Mouse (Mus musculus) CD8-positive naive resting alpha-beta T cell, adult 2 months (primary cell): ENCODE data around the gene Elob.

Experiments used
- DNase-seq, 2 experiments: peaks; one replicate each; pipeline ENCODE4 v3.0.0; 2022; ENCODE audit warnings: low read depth in 2 of 2, low spot score in 2 of 2

The Elob gene

DNA sequence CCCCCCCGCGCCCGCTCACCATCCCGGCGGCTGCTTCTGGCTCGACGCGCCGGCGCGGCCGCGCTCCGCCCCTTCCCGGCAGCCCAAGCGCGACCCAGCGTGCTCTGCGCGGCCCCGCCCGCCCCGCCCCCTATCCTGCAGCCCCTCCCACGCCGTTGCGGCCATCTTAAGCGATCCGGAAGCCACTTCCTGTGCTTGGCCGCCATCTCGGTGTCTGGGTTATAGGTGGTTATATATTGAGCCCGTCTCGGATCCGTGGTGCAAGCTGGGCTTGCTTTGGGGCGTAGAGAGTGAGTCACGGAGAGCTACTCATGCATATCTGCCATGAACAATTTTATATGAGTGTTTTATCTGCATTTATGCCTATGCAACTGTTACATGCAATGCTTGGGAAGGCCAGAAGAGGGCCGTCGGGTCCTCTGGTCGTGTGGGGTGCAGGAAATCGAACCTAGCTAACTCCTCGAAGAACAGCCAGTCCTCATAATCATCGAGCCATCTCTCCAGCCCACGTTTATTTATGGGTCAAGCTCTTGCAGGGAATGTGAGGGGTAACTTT, at the start of gene Elob:
TSS of gene Elob (minus strand) at position 73 of the 556 bp plus-strand sequence.
- DNase-seq: peak; percentile 78 to 81

DNA sequence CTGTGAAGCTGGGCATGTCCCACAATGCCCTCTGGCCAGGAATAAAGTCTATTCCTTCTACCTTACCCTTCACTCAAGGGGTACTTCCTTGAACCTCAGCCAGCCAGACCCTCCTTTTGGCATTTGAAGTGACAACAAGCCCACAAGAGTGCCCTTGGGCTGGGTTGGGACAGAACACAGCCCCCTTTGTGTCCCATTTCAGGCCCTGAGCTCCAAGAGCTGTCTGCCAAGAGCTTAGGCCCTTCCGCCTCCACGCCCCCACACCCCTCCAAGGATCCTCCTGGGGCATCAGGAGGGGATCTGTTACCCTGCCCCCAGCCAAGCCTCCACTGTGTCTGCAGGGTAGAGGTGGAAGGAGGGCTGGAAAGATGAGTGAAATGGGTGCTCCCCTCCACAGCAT, 48.2 kb upstream of the Elob start:
- DNase-seq: no peak

DNA sequence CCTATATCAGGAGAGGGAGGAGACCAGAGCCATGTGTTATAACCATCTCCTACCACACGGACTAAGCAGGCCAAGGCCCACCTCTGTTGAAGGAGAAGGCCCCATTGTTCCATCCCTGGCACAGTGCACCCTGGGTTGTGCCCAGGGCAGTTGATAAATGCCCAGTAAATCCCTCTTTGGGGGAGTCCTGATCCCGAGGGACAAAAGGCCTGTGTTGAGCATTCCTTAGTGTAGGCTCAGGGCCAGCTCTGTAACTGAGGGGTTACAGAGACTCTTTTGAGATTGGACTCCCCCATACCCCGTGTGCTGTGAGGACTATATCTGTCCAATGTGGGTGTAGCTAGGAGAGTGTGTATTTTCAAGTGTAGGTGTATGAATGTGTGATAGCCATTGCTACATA, 47.8 kb upstream of the Elob start:
- no peak for DNase-seq

DNA sequence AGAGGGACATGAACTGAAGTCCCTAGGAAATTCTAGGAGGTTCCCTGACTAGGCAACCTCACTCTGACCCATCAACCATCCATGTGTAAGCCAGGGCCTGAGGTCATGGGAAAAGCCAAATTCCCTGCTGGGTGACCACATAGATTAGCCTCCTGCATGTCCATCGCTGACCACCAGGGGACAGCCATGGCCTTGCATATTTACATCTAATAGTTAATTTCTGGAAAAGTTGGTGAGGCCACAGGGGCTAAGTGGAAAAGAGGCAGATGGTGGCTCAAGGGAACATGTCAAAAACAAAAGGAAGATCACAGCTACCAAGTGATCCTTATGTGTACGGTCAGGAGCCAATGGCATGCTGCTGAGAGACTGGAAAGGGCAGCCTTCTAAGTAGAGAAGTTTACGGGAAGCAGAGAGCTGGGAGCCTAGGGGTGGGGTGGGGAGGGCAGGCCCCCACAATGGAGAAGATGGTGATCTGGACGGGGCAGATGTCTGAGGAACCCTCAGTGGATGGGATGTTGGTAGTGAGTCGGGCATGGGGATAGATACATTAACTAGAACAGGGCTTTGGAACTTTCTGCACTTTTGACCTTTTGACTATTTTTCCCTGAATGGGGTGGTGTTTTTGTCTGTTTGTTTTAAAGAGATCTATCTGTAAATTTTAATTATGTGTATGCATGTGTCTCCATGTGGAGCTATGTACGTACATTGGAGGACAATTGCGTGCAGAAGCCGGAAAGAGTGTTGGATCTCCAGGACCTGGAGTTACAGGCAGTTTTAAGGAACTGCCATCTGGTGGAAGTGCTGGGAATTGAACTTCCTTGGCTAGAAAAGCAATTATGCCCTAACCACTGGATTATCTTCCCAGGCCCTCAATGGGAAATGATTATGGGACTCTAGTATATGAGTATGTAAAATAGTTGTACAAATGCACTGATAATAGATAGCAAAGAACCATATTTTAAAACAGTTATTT, 45.2 kb upstream of the Elob start:
- no peak for DNase-seq

DNA sequence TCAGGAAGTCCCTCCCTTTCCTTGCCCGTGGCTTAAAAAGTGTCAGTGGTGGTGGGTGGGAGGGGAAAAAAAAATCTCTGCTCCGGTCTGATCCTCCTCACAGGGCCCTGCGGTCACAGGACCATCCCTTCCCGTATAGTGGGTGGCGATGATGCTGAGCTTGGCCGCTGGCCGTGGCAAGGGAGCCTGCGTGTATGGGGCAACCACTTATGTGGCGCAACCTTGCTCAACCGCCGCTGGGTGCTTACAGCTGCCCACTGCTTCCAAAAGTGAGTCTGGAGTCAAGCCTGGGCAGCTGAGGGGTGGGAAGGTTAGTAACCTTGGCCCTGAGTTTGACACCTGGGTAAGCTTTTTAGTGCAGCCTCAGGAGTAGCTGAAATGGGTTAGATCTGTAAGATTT, 39.6 kb upstream of the Elob start:
- DNase-seq: no peak

DNA sequence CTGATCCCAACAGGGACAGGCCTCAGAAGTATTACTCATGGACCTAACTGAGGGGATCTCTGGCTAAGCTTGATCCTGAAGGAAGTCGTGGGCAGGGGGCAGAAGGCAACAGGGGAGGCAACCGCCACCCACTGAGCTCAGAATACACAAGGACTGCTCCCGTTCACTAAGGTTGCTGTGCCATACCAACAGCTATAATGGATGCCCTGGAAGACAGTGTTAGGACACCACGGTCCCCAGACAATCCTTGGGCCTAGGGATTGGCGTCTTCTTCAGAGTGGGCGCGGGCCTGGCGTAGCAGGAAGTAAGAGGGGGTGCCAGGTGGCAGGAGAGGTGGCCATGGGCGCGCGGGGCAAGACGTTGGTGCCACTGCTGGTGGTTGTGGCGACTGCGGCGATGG, 38.8 kb upstream of the Elob start, which contains the start of gene Prss21:
TSS of gene Prss21 (plus strand) at position 301 of the 400 bp plus-strand sequence.
- DNase-seq: no peak

DNA sequence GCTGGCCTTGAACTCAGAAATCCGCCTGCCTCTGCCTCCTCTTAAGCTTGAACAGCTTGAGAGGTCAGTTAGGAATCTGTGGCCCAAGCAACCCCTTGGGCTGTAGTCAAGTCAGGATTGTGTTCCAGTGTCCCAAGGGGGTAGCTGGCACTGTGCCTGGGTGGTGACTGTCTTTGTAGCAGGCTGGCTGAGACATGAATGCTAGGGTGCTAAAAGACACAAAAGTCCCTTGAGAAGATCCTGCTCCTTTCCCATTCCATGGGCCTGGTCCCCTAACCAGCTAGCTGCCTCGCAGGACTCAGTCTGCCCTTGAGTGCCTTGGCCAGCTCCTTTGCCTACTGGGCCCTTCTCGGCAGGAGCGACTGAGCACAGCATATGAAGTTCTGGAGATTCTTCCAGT, 34.0 kb upstream of the Elob start:
- DNase-seq: no peak

DNA sequence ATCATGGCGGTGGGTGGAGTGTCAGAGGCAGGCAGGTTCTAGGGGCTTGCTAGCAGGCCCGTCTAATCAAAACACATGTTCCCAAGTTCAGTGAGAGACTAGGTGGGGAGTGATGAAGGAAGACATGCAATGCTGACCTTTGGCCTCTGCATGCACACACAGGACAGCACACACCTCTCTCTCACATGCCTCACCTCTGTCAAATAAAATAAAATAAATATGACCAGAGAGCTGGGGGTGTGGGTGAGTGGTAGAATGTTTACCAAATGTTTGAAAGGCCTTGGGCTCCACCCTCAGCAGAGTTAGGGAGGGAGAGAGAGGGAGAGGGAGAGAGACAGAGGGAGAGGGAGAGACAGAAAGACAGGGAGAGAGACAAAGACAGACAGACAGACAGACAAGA, 29.0 kb upstream of the Elob start:
- DNase-seq: no peak

DNA sequence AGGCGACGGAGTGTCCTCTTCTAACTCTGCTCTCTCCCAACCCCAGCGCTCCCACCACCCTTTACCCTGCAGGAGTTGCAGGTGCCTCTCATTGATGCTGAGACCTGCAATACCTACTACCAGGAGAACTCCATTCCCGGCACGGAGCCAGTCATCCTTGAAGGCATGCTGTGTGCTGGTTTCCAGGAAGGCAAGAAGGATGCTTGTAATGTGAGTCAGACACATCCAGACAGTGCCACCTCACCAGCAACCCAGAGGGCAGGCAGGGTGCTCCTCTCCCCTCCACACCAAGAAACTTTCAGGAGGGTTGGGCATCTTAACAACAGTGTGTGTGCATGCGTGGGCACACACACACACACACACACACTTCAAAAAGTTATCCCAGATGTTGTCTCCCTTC, 28.3 kb upstream of the Elob start:
- DNase-seq: no peak

DNA sequence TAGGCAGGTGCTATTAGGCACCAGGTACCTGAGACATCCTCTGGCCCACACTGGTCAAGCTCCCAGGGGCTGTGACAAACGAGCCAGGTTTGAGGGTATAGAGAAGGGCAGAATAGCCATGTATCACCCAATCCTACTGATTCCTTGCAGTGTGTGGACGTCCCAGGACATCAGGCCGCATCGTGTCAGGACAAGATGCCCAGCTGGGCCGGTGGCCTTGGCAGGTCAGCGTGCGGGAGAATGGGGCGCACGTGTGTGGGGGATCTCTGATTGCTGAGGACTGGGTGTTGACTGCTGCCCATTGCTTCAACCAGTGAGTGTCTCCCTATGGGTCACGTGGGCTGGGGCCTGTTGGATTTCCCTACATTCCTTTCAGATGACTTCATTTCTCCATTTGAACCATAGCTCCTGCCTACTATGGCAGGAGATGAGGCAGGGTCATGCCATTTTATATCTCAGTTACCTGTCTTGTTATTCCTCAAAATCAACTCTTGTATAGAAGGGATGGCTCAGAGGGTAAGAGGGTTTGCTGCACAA, 25.4 kb upstream of the Elob start:
- no peak for DNase-seq

DNA sequence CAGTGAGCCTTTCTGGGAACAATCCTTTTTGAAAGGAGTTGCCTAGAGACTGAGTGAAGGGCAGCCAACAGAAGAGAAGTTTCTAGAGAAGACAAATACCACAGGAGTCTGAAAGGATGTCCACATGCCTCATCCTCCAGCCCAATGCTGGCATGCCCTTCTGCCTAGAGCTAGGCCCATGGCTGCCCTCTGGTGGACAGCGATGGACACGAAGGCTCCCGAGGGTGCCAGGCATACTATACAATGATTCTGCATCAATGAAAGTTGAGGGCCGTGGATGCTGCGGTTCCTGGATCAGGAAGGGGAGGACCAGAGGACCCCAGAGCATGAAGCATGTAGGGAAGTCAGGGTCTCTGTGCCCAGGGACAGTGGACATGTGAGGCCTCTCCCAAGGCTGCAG, 24.4 kb upstream of the Elob start:
- no peak for DNase-seq

DNA sequence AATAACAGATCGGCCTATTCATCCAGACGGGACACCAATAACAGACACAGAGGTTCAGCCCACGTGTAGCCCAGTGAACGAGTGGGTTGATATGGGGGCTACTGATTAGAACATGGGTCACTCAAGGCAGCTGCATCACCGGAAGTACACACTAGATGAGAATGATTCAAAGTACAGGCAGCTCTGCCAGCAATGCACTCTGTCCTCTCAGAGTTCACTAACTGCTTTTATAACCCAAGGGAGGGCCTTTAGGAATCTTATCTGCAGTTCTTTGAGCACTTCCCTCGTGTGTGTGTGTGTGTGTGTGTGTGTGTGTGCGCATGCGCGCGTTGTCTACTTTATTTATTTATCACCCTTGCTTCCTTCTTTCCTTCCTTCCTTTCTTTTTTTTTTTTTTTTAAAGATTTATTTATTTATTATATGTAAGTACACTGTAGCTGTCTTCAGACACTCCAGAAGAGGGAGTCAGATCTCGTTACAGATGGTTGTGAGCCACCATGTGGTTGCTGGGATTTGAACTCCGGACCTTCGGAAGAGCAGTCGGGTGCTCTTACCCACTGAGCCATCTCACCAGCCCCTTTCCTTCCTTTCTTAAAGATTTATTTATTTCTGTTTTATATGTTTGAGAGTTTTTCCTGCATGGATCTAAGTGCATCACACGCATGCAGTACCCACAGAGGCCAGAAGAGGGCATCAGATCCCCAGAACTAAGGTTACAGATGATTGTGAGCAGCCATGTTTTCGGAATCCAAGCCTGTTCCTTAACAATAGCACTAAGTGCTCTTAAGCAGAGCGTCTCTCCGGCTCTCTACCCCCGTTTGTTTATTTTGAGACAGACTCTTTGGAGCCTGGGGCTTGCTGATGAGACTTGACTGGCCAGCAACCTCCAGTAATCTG, 22.2 kb upstream of the Elob start:
- peak; percentile 45 to 71 for DNase-seq

DNA sequence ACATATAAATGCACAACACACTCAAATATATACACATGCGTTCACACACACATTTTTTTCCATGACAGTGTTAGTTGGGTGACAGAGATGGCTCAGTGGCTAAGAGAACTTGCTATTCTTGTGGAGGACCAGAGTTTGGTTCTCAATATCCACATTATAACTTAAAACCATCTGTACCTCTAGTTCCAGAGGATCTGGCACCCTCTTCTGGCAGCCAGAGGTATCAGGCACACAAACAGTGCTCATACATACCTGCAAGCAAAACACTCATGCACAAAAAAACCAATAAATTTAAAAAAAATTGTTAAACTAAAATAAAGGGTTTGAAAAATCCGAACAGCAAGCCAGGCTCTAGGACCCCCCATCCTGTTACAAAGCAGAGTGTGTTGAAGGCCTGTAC, 21.1 kb upstream of the Elob start:
- no peak for DNase-seq

DNA sequence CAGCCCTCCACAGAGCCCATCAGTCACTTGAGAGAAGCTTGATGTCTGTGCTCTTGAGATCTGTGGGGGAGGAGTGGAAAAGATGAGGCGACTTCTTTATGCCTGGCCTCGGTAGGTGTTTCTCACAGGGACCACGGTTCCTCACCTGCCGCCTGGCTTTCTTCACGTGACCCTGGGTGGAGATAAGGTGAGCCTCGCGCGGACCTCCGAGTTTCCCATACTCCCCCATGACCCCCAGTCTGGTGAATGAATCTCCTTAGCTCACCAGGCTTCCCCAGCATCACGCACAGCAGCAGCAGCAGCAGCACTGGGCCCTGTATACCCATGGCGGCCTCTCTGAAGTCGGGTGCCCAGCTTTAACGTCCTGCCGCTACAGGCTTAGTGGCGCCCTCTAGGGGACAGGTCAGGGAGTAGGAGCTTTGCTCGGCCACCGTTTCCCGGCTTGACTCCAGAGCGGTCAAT, 14.9 kb upstream of the Elob start, which contains the start of the genes Prss32 and Prss41:
TSS of gene Prss32 (plus strand) at position 44 of the 462 bp plus-strand sequence.
TSS of gene Prss41 (minus strand) at position 361 of the 462 bp plus-strand sequence.
- peak; percentile 66 to 67 for DNase-seq

DNA sequence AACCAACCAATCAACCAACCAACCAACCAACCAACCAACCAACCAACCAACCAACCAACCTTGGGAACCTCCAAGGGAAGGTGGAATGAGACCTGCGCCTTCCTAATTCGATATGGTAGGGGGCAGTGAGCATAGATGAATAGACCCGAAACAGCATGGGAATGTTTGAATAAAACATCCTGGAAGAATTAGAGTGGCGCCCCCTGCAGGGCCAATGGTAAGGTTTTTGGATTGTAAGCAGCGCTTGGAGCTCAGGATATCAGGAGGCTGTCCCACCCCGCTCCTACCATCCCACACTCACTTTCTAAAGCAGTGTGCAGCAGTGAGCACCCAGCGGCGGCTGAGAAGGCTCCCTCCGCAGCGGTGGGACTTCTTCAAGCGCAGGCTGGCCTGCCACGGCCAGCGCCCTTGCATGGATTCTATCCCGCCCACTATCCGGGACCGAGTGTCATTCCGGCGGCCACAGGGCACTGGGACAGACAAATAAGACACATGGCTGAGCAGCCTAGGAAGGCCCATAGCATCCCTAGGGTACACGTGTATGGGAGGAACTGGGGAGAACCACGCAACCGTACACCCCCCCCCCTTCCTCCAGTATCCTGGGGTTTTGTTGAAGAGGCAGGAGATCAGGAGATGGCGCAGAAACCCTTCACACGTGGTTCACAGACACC, 14.3 kb upstream of the Elob start:
- DNase-seq: no peak

DNA sequence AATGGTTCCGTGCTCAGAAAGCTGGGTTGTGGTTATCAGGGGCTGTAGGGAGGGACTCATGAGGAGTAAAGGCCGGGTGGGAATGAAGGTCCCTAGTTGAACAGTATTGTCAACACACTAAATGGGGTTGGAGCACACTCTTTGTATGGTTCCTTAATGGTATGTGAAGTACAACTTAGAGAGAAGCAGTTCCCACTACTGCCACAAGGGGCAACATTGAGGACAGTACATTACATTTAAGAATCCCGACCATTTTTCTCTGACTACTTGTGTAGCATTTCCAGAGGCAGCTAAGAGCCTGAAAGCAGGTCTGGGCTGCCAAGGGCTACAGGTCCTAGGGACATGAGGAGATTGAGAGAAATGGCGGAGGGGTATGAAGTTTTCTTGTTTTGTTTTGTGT, 12.2 kb upstream of the Elob start:
- peak; percentile 57 to 73 for DNase-seq

DNA sequence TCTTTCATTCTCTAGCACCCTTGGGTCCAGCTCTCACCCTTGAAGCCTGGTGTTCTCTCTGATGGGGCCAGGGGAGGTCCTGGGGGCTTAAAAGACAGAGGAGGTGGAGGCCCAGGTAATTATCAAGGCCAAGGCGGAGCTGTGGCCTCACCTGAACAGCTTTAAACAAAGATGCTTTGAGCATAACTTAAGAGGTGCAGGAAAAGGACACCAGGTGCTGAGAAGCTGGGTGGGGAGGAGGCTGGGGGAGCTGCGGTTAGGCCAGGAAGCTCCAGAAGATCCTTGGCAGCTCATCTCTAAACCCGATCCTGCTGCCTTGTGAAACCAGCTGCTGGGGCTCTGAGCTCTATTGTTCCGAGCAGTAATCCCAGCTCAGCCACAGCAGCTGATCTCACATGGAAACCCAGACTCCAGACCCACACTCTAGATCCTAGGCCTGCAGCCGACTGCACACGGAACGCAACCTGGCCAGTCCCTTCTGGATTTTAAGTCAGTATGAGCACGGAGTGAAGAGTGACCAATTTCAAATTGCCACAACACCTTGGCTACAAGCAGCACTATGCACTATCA, 7.2 kb upstream of the Elob start, which contains the start of gene Prss33:
TSS of gene Prss33 (minus strand) at position 51 of the 570 bp plus-strand sequence.
- no peak for DNase-seq

DNA sequence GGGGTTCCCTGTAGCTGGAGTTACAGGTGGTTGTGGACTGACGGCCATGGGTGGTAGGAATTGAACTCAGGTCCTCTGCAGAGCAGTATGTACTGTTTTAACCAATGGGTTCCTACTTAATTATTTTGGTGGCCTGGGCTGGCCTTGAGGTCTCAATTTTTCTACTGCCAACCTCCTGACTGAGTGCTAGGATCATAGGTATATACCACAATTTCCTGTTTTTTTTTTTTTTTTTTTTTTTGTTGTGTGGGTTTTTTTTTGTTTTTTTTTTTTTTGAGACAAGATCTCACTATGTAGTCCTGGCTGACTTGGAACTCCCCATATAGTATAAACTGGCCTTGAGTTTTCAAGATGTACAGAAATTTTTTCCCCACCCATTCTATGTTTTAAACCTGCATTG, 2.3 kb upstream of the Elob start:
- DNase-seq: no peak

DNA sequence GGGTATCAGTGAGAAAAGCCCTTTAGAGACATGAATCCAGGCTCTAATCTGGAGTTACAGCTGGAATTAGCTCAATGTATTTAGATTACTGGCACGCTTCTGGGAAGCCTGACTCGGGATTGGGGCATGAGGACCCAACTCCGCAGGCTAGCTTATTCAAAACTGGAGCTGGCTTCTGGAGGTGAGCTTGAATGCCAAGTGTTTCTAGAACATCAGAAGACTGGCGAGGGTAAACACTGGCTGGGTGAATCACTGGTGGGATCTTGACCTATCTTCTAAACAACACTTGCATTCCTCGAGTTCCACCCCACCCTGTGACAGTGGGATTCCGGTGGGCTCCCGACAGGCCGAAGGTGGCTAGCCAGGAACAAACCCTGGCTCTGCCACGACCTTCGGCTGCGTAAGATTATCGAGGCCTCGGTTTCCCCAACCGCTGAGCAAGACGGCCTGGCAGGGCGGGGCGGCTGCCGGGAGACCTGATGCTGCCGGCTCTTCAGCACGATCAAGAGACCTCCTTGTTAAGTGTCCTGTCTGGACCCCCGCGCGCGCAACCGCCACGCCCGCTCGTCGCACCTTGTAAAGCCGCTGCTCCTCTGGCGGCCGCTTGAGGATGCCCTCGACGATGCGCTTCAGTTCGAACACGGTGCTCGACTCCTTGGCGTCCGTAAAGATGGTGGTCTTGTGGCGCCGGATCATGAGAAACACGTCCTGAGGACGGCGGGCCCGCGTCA, 500 bp downstream of the Elob start:
- peak; percentile 51 to 52 for DNase-seq
